Mouse (Mus musculus) ES-Bruce4 (cell line): ENCODE results near the gene Btk.

Experiments used
- CTCF ChIP-seq: IDR thresholded peaks from one replicate; pipeline ENCODE4 v1.8.1; 2011; ENCODE audit warnings: low read depth, low read length
- EP300 ChIP-seq: IDR thresholded peaks from 2 replicates; pipeline ENCODE4 v1.6.1; 2011; ENCODE audit warnings: low read depth, low read length; ENCODE audit not compliant: insufficient read depth
- POLR2A ChIP-seq: IDR thresholded peaks from one replicate; pipeline ENCODE4 v1.8.1; 2011; ENCODE audit warnings: low read length; ENCODE audit not compliant: insufficient read depth

DNA sequence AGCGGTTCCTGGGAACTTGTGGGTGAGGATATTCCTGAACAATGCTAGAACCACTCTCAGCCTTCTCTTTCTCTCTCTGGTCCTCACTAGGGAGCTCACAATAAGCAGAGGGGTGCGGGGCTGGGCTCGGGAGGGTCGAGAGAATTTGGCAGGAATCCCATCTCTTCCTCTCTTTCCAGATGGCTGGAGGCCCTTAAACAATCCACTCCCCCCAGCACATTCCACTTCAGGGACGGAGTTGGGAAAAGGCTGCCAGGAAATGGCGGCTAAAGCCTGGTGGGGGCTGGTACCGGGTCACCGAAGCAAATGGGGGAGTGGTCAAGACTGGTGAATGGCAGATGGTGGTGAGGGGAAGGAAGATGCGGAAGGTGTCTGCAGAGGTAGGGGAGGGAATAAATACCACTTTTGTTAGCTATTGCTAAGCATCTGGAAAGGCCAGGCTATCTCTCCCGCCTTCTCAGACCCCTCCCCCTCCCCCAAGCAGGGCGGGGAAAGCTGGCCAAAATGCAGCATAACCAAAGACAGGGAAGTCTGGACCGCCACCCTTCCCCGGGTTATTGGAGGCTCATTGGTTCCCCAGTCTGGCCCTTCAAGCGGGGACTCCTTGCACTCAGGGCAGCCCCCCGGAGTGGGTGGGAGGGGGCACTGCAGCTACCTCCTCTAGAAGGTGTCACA lies 29.1 kb upstream of the Btk start:
- TF ChIP-seq CTCF: no peak
- no peak for TF ChIP-seq POLR2A
- TF ChIP-seq EP300: no peak
